Mouse (Mus musculus): ENCODE measurements at regions not wholly inside any gene's neighbourhood (a gene's known extent, or its start where the extent isn't known, plus 50 kb on each side); places are given as distances from the start of the nearest gene placed in this dataset.

- TF ChIP-seq CTCF (conservative IDR thresholded peaks at IDR 0.05 in 1 of 2, IDR thresholded peaks at IDR 0.05 in 1 of 2; ENCODE audit: low read depth in 2 of 2, low read length in 2 of 2), result no peak
- TF ChIP-seq RCOR1 (conservative IDR thresholded peaks at IDR 0.05; ENCODE audit: low read depth, low read length), result no peak
- TF ChIP-seq MAZ (IDR thresholded peaks at IDR 0.05; ENCODE audit: low read depth, low read length), result no peak
- TF ChIP-seq EP300 (IDR thresholded peaks at IDR 0.05; ENCODE audit: low read length), result no peak
- no peak for TF ChIP-seq POLR2A (IDR thresholded peaks at IDR 0.05; ENCODE audit: low read depth, low read length)
- no peak for TF ChIP-seq USF2 (conservative IDR thresholded peaks at IDR 0.05; ENCODE audit: low read depth, low read length)
- TF ChIP-seq PAX5 (IDR thresholded peaks at IDR 0.05; ENCODE audit: low read length), result no peak
- TF ChIP-seq TBP (conservative IDR thresholded peaks at IDR 0.05; ENCODE audit: low read depth, low read length), result no peak
- no peak for TF ChIP-seq ZC3H11A (IDR thresholded peaks at IDR 0.05; ENCODE audit: low read depth, low read length)
These were observed 396.1 kb downstream of the Wdr11 start for GRCm38 (mm10) chr7:129987713-129988112.

All from CH12.LX (cell line).